Mouse (Mus musculus) hindbrain, embryonic 13.5 days (tissue): ENCODE measurements around the gene Vrk2. TPM values are rescaled to one million over a fixed set of nuclear protein-coding genes. Genes with fewer than 3 reads are reported as not detected.
A peak's percentile ranks its signal among the peaks of the same experiment; 100 is the strongest.

Experiments
- ATAC-seq: fragments of 200-750 bp; cut with Nextera tagmentation; 2 replicates; pipeline ENCODE4 v1.8.0; 2017; ENCODE audit warnings: moderate TSS enrichment; ENCODE audit not compliant: low FRiP score
- H3K27ac ChIP-seq: fragments of 300-500 bp; sonication (generic); 2 replicates; pipeline ENCODE4 v1.5.1; 2015; ENCODE audit warnings: inconsistent platforms, mild to moderate bottlenecking, moderate library complexity
- H3K27me3 ChIP-seq: fragments of 300-500 bp; sonication (generic); 2 replicates; pipeline ENCODE4 v1.6.1; 2015; ENCODE audit warnings: mild to moderate bottlenecking, inconsistent platforms
- H3K36me3 ChIP-seq: fragments of 300-500 bp; sonication (generic); 2 replicates; pipeline ENCODE4 v1.6.1; 2015; ENCODE audit warnings: mild to moderate bottlenecking, inconsistent platforms
- H3K4me1 ChIP-seq: fragments of 300-500 bp; sonication (generic); replicated peaks from 2 replicates; pipeline ENCODE4 v1.6.1; 2015; ENCODE audit warnings: inconsistent platforms
- H3K4me2 ChIP-seq: fragments of 300-500 bp; sonication (generic); 2 replicates; pipeline ENCODE4 v1.6.1; 2015; ENCODE audit warnings: inconsistent platforms, mild to moderate bottlenecking, moderate library complexity
- H3K4me3 ChIP-seq: fragments of 300-500 bp; sonication (generic); 2 replicates; pipeline ENCODE4 v1.5.1; 2015; ENCODE audit warnings: mild to moderate bottlenecking, inconsistent platforms
- H3K9ac ChIP-seq: fragments of 300-500 bp; sonication (generic); 2 replicates; pipeline ENCODE4 v1.6.1; 2015; ENCODE audit warnings: mild to moderate bottlenecking, inconsistent platforms
- H3K9me3 ChIP-seq: fragments of 300-500 bp; sonication (generic); 2 replicates; pipeline ENCODE4 v1.6.1; 2016; ENCODE audit warnings: inconsistent platforms
- WGBS: fragments of 180-500 bp; shearing (Covaris S2); methylation state at CpG from one replicate; pipeline ENCODE4 v1.1.7; 2015; 5-methylcytosine and 5-hydroxymethylcytosine counted together
- polyA plus RNA-seq: library from polyadenylated mRNA; unstranded; fragments of >200 nt; fragmentation: Nextera tagmentation; extraction: Ambion mirVana; gene quantifications from 2 replicates; pipeline ENCODE4 v1.2.1, GENCODE M21; 2015

Vrk2 gene
- polyA plus RNA-seq, 1 experiment from 2014 or later = 3.9 TPM

GRCm38 (mm10) chr11:26450636-26451035 is 143.2 kb downstream of the Vrk2 start:
- WGBS = 97% methylated on average over 1 of the region's 1 CpGs
- H3K9me3 ChIP-seq = no peaks in the 10 kb centered on the region
- no peak overlapping the region for H3K4me2 ChIP-seq
- H3K4me1 ChIP-seq = no peaks in the 10 kb centered on the region
- H3K27me3 ChIP-seq = no peaks in the 10 kb centered on the region
- no peak for ATAC-seq
- H3K36me3 ChIP-seq = no peaks in the 10 kb centered on the region
- no peak overlapping the region for H3K4me3 ChIP-seq
- H3K27ac ChIP-seq = no peak overlapping the region
- no peak overlapping the region for H3K9ac ChIP-seq

GRCm38 (mm10) chr11:26449789-26450188 is 144.0 kb downstream of the Vrk2 start:
- Histone ChIP-seq H3K4me1 (no peaks in the 10 kb centered on the region), H3K9ac (no peak overlapping the region), H3K4me2 (no peak overlapping the region), H3K9me3 (no peaks in the 10 kb centered on the region), H3K27me3 (no peaks in the 10 kb centered on the region), H3K27ac (no peak overlapping the region), H3K36me3 (no peaks in the 10 kb centered on the region), H3K4me3 (no peak overlapping the region)
- 89% methylated on average over 3 of the region's 3 CpGs for WGBS
- no peak for ATAC-seq

GRCm38 (mm10) chr11:26444374-26444773 is 149.4 kb downstream of the Vrk2 start:
- Histone ChIP-seq H3K4me1 (no peaks in the 10 kb centered on the region), H3K27ac (no peak overlapping the region), H3K9ac (no peak overlapping the region), H3K9me3 (no peaks in the 10 kb centered on the region), H3K36me3 (no peaks in the 10 kb centered on the region), H3K27me3 (no peaks in the 10 kb centered on the region), H3K4me2 (no peak overlapping the region), H3K4me3 (no peak overlapping the region)
- no peak for ATAC-seq

GRCm38 (mm10) chr11:26441121-26441520 is 152.7 kb downstream of the Vrk2 start:
- H3K9ac ChIP-seq = no peak overlapping the region
- no peaks in the 10 kb centered on the region for H3K36me3 ChIP-seq
- no peaks in the 10 kb centered on the region for H3K27me3 ChIP-seq
- no peak for ATAC-seq
- no peak overlapping the region for H3K4me3 ChIP-seq
- H3K27ac ChIP-seq = no peak overlapping the region
- H3K9me3 ChIP-seq = no peaks in the 10 kb centered on the region
- H3K4me2 ChIP-seq = no peak overlapping the region
- 44% methylated on average over 1 of the region's 1 CpGs for WGBS
- peaks cover 4% of the 10 kb centered on the region; the same call in 1 of the 2 replicates for H3K4me1 ChIP-seq

- H3K27me3 ChIP-seq = no peaks in the 10 kb centered on the region
- no peaks in the 10 kb centered on the region for H3K9me3 ChIP-seq
- H3K4me3 ChIP-seq = no peak overlapping the region
- WGBS = 66% methylated on average over 13 of the region's 13 CpGs
- H3K4me2 ChIP-seq = peak overlapping the region; percentile 15; the same call in 1 of the 2 replicates
- peak overlapping the region; percentile 71 for H3K27ac ChIP-seq
- peaks cover 4% of the 10 kb centered on the region; the same call in 1 of the 2 replicates for H3K4me1 ChIP-seq
- 0 out of 2 replicates have a peak overlapping the region, but pooled peaks have one; percentile 35 for H3K9ac ChIP-seq
- peak; percentile 76 for ATAC-seq
- no peaks in the 10 kb centered on the region for H3K36me3 ChIP-seq
Measured at GRCm38 (mm10) chr11:26437818-26438217, 156.0 kb downstream of the Vrk2 start.

- no peaks in the 10 kb centered on the region for H3K9me3 ChIP-seq
- no peaks in the 10 kb centered on the region for H3K36me3 ChIP-seq
Measured at GRCm38 (mm10) chr11:26434229-26434628, 159.6 kb downstream of the Vrk2 start.

GRCm38 (mm10) chr11:26421472-26421871 is 172.3 kb downstream of the Vrk2 start:
- H3K4me1 ChIP-seq = no peaks in the 10 kb centered on the region
- H3K27ac ChIP-seq = no peak overlapping the region
- ATAC-seq = no peak
- H3K4me2 ChIP-seq = no peak overlapping the region
- no peak overlapping the region for H3K4me3 ChIP-seq
- 88% methylated on average over 2 of the region's 2 CpGs for WGBS
- no peaks in the 10 kb centered on the region for H3K27me3 ChIP-seq
- H3K36me3 ChIP-seq = no peaks in the 10 kb centered on the region
- no peak overlapping the region for H3K9ac ChIP-seq
- no peaks in the 10 kb centered on the region for H3K9me3 ChIP-seq

More at GRCm38 (mm10) chr11:26434229-26434628, 159.6 kb downstream of the Vrk2 start:
- no peak overlapping the region for H3K27ac ChIP-seq
- no peak overlapping the region for H3K4me2 ChIP-seq
- peaks cover 4% of the 10 kb centered on the region; the same call in 1 of the 2 replicates for H3K4me1 ChIP-seq
- ATAC-seq = no peak
- no peaks in the 10 kb centered on the region for H3K27me3 ChIP-seq
- H3K9ac ChIP-seq = no peak overlapping the region
- no peak overlapping the region for H3K4me3 ChIP-seq

Other genes with a start within 250 kb of the Vrk2 start
- gene Fancl, start 207.9 kb downstream of the Vrk2 start, polyA plus RNA-seq = 13.2 and 14.7 TPM in 2 replicates
- not detected in 2 replicates for gene Gm6899, start 758 bp downstream of the Vrk2 start, polyA plus RNA-seq